Mouse (Mus musculus) Patski (cell line): ENCODE measurements around the gene Sap30l. TPM values are rescaled to one million over a fixed set of nuclear protein-coding genes. Genes with fewer than 3 reads are reported as not detected.
A peak's percentile ranks its signal among the peaks of the same experiment; 100 is the strongest.

Source experiments
- ATAC-seq: fragments of 100-300 bp; one replicate; pipeline ENCODE4 v1.8.0; 2021
- CTCF ChIA-PET: fragments of 350-600 bp; sonication (Branson Sonifier 250); formaldehyde crosslinking; loops from one replicate; lab custom pipeline; 2022; ENCODE audit warnings: inconsistent platforms; lab: Charles Lee
- POLR2A ChIA-PET: fragments of 350-600 bp; sonication (Branson Sonifier 250); formaldehyde crosslinking; loops from one replicate; lab custom pipeline; 2022; ENCODE audit warnings: antibody characterized with exemption, inconsistent platforms; lab: Charles Lee
- DNase-seq: peaks from one replicate; pipeline ENCODE4 v3.0.0-alpha.2; 2011; ENCODE audit warnings: low read depth, low spot score
- H3K27me3 ChIP-seq: fragments of 371-371 bp; one replicate; pipeline ENCODE4 v1.5.1; 2021
- CTCF ChIP-seq: fragments of 100-300 bp; IDR thresholded peaks from one replicate; pipeline ENCODE4 v1.5.1; 2021
- in situ Hi-C: fragments of 300-500 bp; cut with MboI; formaldehyde crosslinking; loops from 3 replicates; pipeline ENCODE4 v1.11.1; 2018; ENCODE audit warnings: low pct_unique_long_range_greater_than_20kb, mixed read lengths
- polyA plus RNA-seq: library from polyadenylated mRNA; unstranded; gene quantifications from one replicate; pipeline ENCODE4 v1.2.3, GENCODE M21; 2021

The Sap30l gene
- 47.9 TPM for polyA plus RNA-seq

DNA sequence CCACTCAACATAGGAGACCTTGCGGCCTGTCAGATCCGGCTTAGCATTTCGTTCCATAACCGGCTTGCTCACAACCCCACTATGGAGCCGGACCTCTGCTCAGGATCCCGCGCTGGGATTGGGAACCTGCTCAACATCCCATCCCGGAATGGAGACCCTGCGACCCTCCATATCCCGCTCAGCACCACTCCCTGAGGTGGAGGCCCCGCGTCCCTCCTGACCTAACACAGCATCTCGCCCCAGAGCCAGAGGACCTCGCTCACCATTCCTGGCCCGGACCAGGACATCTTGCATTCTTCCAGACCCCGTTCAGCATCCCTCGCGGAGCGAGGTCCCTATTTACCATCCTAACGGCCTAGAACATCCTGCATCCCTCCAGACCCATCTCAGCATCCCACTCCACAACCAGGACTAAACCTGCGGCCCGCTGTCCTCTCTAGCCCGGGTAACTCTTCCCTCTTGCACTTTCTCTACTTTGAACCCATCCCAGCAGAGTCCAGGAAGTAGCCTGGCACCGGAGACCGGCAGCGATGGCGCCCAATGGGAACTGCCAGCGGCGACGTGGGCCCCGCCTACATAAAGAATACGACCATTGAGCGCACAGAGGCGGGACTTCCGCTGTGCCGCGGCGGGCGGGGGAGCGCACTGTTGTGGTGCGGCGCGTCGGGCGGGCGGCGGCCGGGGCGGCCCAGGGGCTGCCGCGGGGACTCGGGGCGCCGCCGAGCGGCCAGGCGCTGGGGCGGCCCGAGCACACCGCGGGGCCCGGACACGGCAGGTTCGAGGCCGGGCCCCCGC lies at the start of gene Sap30l:
Gene Sap30l (plus strand): TSS at position 667 of the 795 bp plus-strand sequence.
- ChIA-PET CTCF (no interaction called here), POLR2A (no interaction called here)
- peak; percentile 97 for ATAC-seq
- DNase-seq, result peak; percentile 69
- in situ Hi-C loops, result no loop called here
- H3K27me3 ChIP-seq, result no peaks in the 10 kb centered on the region
- TF ChIP-seq CTCF, result no peak

DNA sequence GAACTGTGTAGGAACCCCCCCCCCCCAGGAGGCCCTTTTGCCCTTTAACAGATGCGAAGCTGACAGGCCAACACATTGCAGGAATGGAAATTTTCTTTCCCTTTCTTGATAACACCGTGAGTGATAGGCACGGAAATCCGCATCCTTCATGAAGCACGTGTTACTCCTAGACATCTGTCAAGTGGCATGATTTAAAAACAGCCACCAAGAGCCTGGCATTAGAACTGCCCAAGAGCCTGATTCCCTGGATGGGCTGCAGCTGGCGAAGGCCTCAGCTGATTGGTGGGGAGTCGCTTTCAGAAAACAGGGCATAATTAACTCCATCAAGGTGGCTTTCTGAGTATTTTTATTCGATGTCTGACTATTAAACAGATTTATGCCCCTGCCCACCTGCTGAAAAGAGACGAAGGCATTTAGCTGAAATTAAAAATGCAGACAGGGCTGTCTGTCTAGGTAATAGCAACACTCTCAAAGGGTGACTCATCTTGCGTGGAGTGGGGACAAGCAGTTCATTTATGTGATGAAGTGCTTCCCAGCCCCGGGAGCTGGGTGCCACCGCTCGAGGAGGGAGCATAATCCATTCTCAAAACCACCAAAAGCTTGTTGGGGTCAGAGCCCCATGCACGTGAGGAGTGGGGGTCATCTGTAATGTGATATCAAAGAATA lies 47.8 kb upstream of the Sap30l start:
- H3K27me3 ChIP-seq, result no peaks in the 10 kb centered on the region
- no peak for ATAC-seq
- POLR2A ChIA-PET, result no interaction called here
- in situ Hi-C loops, result no loop called here
- TF ChIP-seq CTCF, result no peak
- CTCF ChIA-PET, result interaction anchor here (1.1 to 1.4 kb wide), 2 partner anchors 21 to 25 kb away, joined by 3 read pairs; no protein-coding TSS in a partner anchor
- no peak for DNase-seq

DNA sequence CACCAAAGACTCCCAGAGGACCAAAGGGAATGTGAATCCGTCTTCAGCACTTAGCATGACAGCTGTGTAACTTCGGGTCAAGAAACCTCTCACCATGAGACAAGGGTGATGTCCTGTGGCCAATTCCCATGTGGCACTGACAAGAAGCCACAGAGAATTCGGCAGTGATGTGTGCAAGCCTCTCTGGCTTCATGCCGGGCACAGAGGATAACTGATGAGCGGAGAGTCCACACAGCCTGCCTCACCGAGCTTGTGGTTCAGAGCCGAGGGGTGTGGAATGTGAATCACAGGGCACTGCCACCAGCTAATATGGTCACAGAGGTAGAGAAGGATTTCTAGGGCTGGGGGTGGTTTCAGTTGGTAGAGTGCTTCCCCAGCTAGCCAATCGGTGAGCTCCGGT lies 42.8 kb upstream of the Sap30l start:
- ChIA-PET CTCF (interaction anchor here (1.1 to 2.1 kb wide), 4 partner anchors 11 to 210 kb away, joined by 3 to 6 read pairs (median 5); no protein-coding TSS in a partner anchor), POLR2A (no interaction called here)
- H3K27me3 ChIP-seq, result no peaks in the 10 kb centered on the region
- in situ Hi-C loops, result no loop called here
- ATAC-seq (peak; percentile 47), DNase-seq (no peak)
- no peak for TF ChIP-seq CTCF

DNA sequence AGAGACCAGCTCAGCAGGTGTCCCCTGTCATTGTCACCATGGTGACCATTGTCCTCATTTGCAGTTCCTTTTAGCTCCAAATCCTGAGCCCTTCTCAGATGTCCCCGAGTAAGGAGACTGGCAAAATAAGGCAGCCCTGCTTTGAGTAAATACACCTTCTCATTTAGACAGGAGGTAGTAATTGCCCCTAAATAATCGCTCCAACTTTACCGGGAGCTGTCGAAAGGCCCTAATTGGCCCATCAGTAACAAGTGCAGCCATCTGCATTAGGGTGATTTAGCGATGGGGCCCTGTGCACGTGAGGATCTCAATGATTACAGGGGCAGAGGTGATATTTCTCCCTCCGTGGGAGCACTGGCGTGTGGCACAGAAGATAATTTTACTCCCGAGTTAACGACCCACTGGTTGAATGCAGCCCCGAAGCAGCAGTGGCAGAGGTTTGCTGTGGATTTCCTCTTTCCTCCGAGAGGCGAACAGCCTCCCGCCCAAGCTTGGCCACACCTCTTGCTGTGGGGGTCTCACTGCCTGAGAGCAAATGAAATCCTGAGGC lies 40.9 kb upstream of the Sap30l start:
- no peak for TF ChIP-seq CTCF
- ChIA-PET CTCF (interaction anchor here (1.1 kb wide), 1 partner anchor 10 kb away, joined by 3 read pairs; no protein-coding TSS in a partner anchor), POLR2A (interaction anchor here (0.7 kb wide), 1 partner anchor 27 kb away, joined by 5 read pairs; no protein-coding TSS in a partner anchor)
- ATAC-seq (no peak), DNase-seq (no peak)
- no peaks in the 10 kb centered on the region for H3K27me3 ChIP-seq
- in situ Hi-C loops, result no loop called here

DNA sequence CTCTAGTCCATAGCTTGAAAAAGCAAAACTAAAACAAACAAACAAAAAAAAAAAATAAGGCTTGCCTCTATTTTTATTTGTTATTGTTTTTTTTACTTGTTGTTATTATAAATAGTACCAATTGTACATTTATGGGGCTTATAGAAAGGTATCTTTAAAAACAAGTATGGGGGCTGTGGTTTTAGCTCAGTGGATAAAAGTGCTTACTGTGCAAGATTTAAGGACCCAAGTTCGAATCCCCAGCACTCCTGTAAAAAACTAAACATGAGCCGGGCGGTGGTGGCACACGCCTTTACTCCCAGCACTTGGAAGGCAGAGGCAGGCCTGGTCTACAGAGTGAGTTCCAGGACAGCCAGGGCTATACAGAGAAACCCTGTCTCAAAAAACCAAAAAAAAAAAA lies 40.1 kb upstream of the Sap30l start:
- DNase-seq (no peak), ATAC-seq (no peak)
- TF ChIP-seq CTCF, result no peak
- ChIA-PET POLR2A (interaction anchor here (0.6 to 0.7 kb wide), 2 partner anchors 119 to 154 kb away, joined by 3 read pairs; no protein-coding TSS in a partner anchor), CTCF (interaction anchor here (1.1 kb wide), 1 partner anchor 11 kb away, joined by 3 read pairs; no protein-coding TSS in a partner anchor)
- H3K27me3 ChIP-seq, result no peaks in the 10 kb centered on the region
- in situ Hi-C loops, result no loop called here

DNA sequence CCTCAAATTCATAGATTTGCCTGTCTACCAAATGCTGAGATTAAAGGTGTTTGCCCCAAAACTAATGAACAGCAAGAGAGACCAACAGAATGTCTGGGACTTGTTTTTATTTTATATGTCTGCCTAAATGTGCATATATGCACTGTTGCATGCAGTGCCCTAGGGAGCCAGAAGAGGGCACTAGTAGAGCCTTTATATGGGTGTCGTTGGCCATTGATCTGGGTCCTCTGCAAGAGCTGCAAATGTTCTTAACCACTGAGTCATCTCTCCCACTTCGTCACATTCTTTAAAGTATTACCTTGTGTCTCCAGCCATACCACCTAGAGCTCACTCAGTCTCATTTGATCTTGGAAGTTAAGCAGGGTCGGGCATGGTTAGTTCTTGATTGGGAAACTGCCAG lies 37.3 kb upstream of the Sap30l start:
- H3K27me3 ChIP-seq, result no peaks in the 10 kb centered on the region
- in situ Hi-C loops, result no loop called here

DNA sequence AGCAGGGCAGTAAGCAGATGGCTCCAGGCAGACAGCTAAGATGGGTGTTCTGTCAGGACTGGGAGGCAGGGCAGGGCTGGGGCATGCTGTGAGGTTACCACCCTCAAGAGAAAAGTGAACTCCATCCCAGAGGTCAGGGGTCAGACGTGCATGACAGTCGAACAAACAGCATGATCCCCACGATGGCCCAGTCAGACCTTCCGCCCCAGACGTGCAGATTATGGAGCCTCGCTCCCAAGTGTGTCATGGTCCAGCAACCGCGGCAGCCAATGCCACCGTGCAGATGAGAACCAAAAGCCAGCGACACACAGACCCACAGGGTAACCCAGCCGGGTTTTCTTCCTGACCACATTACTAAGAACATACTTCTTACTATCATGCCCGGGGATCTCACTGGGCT lies 34.8 kb upstream of the Sap30l start:
- ChIA-PET POLR2A (no interaction called here), CTCF (interaction anchor here (1.2 kb wide), 1 partner anchor 12 kb away, joined by 3 read pairs; no protein-coding TSS in a partner anchor)
- DNase-seq (no peak), ATAC-seq (no peak)
- in situ Hi-C loops, result no loop called here
- TF ChIP-seq CTCF, result no peak
- H3K27me3 ChIP-seq, result no peaks in the 10 kb centered on the region

More for the DNA sequence above, 37.3 kb upstream of the Sap30l start:
- CTCF ChIA-PET, result interaction anchor here (0.9 kb wide), 1 partner anchor 55 kb away, joined by 4 read pairs; no protein-coding TSS in a partner anchor
- no peak for TF ChIP-seq CTCF
- POLR2A ChIA-PET, result no interaction called here
- DNase-seq, result no peak
- ATAC-seq, result peak; percentile 53

DNA sequence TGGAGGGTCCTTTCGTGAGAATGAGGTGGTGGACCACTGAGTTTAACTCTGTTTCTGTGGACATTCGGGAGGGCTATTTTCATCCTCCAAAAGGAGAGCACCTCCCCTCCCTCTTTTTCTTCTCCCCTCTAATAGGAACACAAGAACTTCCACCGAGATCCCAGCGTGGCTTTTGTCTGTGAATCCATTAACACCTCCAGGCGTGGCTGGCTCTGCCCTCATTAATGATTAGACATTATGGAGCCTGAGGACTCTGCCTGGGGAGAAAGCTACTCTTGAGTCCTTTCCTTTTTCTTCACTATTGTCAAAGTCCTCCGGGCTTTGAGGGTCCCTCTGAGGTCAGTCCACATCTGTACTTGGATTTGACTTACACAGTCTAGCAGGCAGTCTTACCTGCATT lies 34.3 kb upstream of the Sap30l start:
- CTCF ChIA-PET, result no interaction called here
- in situ Hi-C loops, result no loop called here
- TF ChIP-seq CTCF, result no peak
- POLR2A ChIA-PET, result no interaction called here
- H3K27me3 ChIP-seq, result no peaks in the 10 kb centered on the region
- no peak for DNase-seq
- ATAC-seq, result no peak

DNA sequence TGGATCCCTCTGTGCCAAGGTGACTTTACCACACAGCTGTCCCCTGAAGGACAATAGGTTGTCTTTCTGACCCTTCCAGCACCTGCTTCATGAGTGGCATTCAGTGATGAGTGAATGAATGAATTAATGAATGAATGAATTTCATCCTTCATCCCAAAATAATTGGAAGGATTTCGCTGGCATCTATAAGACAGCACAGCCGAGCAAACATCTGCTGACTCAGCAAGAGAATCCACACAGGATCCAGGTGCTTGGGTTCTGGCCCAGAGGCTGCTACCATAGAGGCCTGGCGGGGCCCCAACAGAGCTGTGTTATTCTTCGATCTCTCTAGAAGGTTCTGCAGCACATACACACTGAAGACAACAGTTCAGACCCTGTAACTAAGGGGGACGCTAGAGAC lies 30.7 kb upstream of the Sap30l start:
- no peaks in the 10 kb centered on the region for H3K27me3 ChIP-seq
- ATAC-seq (no peak), DNase-seq (no peak)
- TF ChIP-seq CTCF, result no peak
- CTCF ChIA-PET, result no interaction called here
- POLR2A ChIA-PET, result no interaction called here
- in situ Hi-C loops, result loop anchor here (5.0 to 10.0 kb wide), 3 partner anchors 153 to 296 kb away; no protein-coding TSS in a partner anchor

DNA sequence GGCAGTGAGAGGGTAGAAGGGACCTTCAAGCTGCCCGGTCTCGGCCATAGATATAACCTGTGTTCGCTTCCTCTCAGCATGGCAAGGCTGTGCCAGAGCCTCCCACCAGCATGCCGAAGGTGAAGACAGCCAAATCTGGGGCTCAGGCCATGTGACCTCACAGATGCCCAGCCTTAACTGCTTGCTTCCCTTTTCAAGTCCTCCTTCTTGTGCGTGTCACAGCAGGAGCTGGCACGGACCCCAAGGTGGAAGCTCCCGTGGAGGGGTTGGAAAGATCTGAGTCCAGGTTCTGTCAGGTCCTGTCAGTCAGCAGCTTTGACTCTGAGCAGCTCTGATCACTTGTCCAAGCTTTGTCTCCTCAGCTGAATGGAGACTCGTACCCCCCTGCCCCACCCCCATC lies 29.8 kb upstream of the Sap30l start:
- ChIA-PET CTCF (interaction anchor here (1.4 kb wide), 1 partner anchor 221 kb away, joined by 4 read pairs; no protein-coding TSS in a partner anchor), POLR2A (no interaction called here)
- no peak for DNase-seq
- no peak for ATAC-seq
- in situ Hi-C loops, result loop anchor here (5.0 to 10.0 kb wide), 3 partner anchors 154 to 297 kb away; no protein-coding TSS in a partner anchor
- H3K27me3 ChIP-seq, result no peaks in the 10 kb centered on the region
- no peak for TF ChIP-seq CTCF
